Mouse (Mus musculus) adrenal gland, postnatal 14 days (tissue): Measurements from ENCODE around the gene Mcm10. TPM values are rescaled to one million over a fixed set of nuclear protein-coding genes. Genes with fewer than 3 reads are reported as not detected.
A peak's percentile ranks its signal among the peaks of the same experiment; 100 is the strongest.

Experiments
- DNase-seq: peaks from one replicate; pipeline ENCODE4 v3.0.0; 2021; ENCODE audit warnings: mixed read lengths
- long read RNA-seq, 2 experiments: library from polyadenylated mRNA; stranded (forward); transcript quantifications; one replicate each; pipeline ENCODE4 v2.0.0; 2021
- total RNA-seq: library from RNA; stranded (reverse); gene quantifications from 2 replicates; pipeline ENCODE4 v1.2.3, GENCODE M21; 2021

The Mcm10 gene
- total RNA-seq, result 6.0 and 7.9 TPM in 2 replicates
- long read RNA-seq, experiment 1, partial matches to known transcripts, result 1 of 4 reads
- long read RNA-seq, experiment 1, other reads (novel, unspliced or antisense), result 0 of 4 reads
- long read RNA-seq, experiment 2, partial matches to known transcripts, result 1 of 6 reads
- long read RNA-seq, experiment 2, other reads (novel, unspliced or antisense), result 2 of 6 reads

DNA sequence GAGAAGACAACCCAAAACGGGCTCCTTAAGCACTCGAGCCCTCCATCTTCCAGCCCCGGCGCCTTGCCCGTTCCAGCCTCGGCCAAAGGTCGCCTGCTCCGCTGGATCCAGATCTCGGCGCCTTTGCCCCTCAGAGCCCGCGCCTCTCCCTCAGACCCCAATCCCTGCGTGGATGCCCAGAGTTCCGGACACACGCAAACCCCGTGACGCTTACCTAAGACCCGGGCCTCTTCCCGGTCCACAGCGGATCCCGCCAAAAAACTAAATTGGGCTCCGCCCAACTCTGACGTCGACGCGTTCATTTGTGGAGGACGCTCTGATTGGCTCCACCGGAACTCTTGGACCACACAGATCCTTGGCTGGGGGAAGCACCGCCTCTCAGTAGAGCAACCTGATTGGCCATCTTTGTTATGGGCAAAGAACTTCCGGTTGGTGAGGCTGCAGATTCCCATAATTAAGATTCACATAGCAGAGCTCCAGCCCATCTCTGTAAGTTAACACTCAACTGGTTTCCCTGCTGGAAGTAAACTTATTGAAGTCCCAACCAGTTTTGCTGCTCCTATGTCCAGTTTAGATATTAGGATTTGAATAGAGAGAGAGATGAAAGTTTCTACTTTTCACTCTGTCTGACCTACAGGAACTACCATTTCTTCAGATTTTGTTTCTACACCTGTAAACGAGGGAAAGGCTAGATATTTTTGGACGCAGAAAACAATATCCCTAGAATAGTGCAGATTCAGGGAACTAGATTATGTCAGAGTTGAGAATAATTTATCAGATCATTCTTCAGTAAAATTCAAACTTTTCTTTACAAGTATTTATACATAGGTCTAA lies at the start of gene Mcm10:
Mcm10 (minus strand) TSS at position 301 of the 834 bp plus-strand sequence.
- peak; percentile 95 for DNase-seq

DNA sequence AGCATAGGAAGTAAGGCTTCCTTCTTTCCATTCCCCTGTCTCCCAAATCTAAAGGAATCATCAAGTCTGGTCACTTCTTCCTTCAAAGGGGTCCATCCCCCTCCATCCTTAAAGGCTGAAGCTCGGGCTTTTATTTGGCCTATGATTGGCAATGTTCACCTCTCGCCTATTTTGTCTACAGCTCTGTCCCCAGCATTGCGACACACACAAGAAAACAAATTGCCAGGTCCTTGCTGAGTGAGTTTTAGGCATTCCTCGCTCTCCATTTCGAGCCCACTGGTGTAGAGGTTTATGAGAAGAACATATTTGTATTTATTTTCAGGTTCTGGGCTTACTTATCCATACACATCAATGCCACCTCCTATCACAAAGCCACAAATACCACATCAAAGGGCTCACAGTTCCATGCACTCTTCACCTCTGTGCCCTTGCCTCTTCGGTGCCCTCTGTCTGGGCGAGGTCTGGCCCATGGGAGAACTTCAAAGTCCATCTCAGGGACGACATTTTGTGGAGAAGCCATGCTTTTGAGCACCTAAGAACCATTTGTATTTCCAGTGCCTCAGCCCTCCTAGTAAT lies 48.6 kb upstream of the Mcm10 start:
- DNase-seq, result peak; percentile 28

DNA sequence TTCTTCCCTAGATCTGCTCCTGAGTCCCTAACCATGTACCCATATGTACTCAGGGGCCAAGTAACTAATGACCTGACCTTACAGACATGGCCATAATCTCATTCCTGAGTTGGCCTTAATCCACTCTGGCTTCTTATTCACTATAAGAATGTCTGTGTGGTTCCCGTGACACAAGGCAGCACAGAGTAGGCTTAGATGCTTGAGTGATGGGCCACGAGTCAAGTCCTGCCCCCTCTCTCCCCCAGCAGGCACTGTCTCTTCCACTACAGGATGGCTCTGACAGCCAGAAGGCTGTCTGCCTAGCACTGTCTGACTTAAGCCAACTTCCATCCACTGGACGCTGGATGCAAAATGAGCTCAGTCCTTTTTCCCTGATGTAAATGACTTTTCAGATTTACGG lies 47.4 kb upstream of the Mcm10 start:
- no peak for DNase-seq

DNA sequence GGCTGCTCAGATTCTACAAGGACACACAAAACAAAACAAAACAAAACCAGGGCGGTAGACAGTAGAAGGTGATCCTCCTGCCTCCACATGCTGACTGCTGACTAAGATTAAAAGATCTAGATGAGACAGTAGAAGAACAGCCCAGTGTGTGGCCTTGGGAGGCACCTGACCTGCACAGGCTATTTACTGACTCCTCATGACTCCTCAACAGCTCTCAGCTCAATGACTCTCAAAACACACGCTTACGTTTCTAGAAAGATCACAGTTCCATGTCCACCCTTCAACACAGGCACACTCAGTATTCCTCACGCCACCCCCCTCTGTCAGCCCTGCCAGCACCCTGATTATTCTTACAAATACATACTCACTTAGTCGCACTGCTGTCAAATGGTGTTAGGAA lies 45.8 kb upstream of the Mcm10 start:
- DNase-seq, result no peak

DNA sequence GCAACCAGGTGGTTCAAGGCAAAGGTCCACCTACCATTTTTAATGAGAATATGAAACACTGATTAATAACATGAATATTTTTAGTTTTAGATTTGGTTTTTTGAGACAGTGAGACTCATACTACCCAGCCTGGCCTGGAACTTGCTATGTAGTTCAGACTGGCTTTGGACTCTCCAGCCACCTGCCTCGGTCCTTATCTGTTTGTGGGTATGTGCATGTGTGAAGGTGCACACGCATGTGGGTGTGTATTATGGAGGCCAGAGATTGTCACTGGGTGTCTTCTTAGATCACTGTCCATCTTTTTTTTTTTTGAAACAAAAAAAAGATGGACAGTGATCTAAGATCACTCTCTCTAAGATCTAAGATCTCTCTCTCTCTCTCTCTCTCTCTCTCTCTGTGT lies 38.0 kb upstream of the Mcm10 start:
- no peak for DNase-seq

DNA sequence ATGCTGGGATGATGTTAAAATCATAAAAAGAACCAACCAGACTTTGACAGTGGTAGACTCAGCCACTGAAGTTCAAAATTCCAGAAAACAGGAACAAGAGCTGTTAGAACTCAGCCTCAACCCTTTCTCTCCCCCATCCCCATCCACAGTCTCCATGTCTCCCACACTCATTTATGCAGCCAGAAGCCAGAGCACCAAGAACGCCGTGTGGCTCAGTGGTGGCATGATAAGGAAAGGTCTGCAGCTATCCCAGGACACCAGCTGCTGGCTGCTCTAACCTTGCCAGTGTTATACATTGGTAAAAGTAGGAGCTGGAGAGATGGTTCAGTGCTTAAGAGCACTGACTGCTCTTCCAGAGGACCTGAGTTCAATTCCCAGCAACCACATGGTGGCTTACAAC lies 34.4 kb upstream of the Mcm10 start:
- no peak for DNase-seq

DNA sequence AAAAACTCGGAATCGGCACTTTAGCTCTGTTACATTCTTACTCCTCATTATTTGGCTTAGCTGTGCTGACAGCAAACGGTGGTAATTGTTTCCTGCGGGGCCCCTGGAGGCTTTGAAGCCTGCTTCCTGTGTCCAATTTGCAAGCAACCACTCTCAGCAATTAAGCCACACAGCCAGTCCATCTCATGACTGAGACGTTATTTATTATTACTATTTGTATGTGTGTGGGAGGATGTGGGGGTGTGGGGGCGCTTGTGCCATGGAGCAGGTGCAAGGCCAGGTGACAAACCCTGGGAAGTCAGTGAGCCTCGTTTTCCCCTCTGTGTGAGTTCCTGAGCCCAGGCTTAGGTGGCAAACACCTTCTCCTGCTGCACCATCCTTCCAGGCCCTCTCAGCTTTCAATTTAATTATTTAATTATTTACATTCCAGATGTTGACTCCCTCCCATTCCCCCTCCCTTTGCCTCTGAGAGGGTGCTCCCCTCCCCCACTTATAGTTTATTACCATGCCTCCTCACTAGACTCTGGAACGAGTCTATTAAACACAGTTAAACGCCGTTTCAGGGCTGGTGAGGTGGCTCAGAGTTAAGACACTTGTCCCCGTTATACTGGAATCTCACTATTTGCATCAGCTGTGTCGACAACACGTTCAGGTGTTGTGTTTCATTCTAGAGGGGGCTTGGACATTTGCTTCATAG lies 32.8 kb upstream of the Mcm10 start:
- no peak for DNase-seq

DNA sequence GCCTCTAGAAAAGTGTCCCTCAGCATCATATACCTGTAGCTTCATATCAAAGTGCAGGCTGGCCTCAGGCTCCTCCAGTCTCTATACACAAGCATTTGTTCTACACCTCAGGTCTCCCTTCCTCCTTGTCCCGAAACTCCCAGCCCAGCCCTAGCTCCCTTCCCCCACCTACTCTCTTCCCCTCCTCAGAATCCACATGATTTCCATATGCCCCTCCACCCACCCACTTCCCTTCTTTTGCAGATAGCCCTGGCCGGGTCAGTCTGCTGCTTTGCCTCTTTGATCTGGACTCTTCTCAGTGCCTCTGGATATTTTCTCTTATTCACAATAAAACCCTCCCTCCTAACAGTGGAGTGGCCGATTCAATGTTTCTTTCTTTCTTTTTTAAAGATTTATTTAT lies 31.7 kb upstream of the Mcm10 start:
- no peak for DNase-seq

DNA sequence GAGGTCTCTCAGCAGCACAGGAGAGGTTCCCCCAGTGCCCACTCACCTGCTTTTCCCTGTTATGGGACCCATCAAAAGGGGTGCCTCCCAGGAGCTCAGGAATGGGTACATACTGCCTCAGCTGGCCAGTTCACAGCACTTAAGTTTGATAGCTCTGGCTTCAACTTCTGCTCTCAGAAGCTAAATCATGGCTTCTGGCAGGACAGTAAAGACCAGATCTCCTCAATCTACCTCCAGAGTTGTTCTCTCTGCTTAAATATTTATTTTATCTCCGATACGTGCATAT lies 30.8 kb upstream of the Mcm10 start:
- no peak for DNase-seq

DNA sequence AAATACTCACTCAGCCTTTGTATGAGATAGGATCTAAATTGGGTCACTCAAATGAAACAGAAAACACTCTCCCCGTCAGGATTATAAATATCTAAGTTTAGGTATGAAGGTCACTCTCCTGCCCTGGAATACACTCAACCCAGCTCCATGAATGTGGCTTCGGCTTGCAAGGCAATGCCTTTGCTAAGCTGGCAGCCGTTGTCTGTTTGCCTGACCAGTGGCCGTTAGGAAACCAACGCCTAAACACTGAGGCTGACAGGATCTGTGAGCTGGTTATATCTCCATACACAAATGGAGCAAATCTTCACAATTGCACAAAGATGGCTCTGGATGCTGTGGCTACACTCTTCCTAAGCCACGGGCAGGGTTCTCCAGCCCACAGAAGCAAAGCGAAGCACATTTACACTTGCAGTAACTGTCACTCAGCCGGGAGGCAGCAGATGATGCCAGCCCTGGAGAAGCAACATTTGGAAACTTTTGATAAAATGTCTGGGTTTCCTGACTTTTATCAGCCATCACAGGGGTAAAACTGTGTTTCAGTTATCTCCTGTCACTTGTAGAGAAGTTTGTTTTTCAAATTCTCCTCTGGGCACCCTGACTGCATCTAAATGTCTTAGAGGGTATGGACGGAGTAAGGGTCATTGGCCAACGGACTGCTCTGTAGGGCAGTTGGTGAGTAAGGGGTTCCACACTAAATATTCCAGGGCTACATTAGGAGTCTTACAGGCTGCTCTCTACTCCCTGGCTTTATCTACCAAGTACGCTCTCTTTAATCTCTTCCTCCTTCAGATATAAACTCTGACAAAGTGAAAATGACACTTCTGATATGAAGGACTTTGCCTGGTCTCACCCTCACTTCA lies 30.3 kb upstream of the Mcm10 start:
- DNase-seq, result peak; percentile 42

DNA sequence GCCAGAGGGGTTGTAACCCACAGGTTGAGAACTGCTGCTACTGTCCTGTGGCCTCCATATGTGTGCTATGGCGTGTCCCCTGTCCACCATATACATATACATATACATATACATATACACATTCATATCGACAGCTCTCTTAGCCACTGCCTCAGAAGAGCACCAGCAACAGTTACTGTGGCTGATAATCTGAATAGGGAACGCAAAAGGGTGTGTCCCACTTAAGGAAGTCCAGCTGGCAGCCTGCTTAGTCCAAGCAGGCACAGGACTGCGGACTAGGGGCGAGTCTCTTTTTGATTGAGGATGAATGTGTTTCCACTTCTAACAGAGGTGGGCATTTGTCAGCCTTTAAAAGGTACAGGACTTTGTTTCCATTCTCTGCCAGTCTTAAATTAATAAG lies 29.3 kb upstream of the Mcm10 start:
- no peak for DNase-seq

DNA sequence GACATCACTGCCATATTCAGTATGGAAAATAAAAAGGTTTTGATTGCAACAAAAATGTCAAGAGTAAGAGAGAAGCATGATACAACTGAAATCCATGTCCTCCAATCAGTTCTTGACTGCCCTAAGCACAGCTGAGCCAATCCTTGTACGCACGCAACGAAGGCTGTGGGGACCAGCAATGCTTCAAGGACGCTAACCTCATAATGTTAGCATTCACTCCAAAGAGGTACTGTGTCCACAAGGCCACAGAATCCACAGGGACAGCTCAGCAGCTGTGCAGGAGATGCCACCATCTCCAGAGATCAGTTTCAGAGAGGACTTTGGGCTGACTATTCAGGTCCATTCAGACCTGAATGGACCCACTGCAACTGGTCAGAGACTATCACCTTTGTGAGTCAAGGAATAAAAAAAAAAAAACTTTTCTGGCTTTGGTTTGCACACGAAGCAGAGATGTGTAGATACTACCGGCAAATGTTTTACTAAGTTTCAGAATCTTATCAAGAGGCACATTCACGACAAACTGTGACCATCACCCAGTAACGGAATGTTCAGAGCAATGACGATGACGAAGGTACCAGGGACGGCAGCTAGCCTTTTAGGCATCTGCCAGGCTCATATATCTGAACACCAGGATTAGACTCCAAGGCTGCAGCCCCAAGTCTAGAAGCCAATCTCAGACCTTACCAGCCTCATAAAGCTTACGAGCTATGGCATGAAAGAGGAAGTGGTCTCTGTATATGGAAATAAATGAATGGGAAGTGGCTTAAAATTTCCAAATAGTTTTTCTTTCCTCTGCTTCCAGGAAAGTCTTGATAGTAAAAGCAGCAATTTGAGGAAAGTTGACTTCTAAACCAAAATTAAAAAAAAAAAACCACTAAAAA lies 27.9 kb upstream of the Mcm10 start:
- DNase-seq, result peak; percentile 57

DNA sequence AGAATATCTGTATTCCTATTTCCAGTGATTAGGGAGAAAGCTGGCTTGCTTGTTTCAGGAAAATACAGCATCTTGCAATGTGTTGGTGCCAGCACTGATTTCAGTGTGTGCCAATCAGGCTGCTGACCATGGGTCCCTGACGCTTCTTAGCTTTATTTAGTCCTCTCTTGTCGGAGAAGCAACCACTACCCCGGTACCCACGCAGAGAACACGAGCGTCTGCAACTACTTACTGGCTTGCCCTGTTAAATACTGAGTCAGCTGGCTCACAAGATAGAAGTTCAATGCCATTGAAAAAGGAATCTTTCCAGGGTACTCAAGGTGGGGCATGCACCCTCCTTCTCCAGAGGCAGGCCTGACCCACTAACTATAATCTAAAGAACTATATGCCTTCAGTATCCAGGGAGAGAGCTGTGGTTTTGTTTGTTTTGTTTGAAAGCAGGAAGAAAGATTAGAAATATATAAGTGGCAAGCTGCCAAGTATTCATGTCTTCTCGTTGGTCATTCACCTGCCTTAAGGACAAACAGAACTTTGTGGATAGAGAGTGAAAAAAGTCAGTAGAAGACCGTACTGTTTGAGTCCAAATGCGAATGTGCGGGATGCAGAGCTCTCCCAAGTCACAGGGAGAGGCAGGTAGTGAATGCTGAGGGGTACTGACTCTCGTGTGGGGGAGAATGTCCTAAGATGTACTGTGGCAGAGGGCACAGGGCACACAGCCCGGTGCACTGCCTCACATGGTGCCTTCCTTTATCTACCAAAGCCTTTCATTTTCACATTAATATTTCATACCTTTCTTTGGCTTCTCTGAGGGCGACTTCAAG lies 27.0 kb upstream of the Mcm10 start:
- DNase-seq, result no peak

DNA sequence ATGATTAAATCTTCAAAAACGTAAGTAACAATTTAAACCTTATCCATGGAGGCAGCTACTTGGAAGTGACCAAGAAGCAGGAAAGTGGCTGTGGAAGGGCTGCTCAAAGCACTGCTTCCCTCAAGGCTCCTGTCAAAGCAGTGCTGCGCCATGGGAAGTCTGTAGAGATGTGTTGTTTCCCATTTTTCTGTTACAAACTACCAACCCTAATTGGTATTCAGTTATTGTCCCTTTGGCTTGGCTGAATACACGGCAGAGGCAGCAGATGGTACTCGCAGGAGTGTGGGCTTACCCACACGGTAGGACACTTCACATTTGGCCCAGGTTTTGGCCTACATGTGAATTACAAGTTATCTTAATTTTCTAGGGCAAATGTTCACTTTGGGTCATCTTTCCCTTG lies 25.7 kb upstream of the Mcm10 start:
- no peak for DNase-seq

DNA sequence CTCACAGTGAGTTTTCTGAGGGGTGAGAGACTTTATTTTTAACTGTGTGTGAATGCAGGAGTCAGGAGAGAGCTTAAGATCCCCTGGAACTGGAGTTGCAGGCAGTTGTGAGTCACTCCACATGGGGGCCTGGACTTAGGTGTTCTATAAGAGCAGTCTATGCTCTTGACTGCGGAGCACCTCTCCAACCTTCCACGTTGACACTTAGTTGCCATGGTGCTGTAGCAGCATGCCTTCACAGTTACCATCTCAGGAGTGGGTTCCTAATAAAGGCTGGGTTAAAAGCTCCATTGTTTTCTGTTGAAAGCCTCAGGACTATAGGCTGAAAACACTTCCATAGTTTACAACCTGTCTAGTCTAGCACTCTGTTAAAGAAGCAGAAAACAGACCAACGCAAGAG lies 24.8 kb upstream of the Mcm10 start:
- no peak for DNase-seq

DNA sequence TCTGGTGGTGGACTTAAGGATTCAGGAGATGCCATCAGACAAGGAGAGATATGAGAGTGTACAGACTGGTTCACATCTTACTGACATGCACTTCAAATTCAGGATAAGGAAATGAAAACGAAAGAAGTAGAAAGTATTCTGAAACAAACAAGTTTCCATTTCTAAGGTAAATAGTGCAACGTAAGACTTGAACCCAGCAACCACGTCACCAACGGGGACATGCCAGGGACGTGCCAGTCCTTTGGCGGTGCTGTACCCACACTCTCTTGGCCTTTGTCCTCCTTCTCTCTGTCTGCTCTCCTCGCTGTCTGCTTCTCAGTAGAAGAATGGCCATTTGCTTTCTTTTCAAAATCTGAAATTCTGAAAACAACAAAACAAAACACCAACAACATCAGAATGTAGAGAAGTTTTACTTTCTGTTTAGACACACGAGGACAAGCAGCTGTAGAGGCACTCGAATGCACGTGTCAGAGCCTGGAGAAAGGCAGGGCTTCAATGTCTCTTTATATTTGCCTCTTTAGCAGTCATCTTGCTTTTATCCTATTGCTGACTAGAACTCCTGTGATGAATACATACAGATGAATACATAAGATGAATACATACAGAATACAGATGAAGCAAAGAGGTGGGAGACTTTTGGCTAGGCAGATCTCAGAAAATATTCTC lies 24.0 kb upstream of the Mcm10 start:
- DNase-seq, result no peak

DNA sequence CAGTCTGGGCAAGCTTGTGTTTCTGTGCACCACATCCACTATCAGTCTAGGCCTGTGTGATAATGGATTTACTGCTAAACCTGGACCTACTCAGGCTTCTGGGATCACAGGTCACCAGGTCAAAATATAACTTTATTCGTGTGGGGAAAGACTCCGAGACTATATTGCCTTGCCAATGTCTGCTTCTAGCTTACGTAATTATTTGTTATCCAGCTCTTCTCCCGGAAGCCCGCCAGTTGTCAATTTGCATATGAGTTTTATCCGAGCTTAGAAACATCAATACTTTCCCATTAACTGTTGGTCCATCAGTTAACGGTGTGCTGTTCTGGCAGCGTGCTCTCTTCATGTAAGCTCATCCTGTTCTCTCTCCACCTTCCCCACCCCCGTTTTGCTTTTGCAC lies 22.6 kb upstream of the Mcm10 start:
- no peak for DNase-seq

DNA sequence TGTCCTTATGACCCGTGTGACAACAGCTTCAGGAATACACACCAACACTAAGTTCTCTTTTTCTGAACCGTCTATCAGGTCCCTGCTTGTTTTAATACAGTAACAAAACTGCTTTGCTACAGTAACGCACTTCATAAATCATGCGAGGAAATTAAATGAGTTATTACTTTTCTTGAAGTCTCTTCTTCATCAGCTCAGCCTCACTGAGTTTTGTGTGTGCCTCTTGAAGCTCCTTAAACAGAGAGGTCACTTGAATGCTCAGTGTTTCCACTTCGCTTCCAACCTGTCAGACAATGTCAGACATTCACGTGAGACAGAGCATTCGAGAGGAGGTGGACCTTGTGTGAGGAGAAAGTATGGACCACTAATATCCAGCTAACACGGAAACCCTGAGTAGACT lies 22.2 kb upstream of the Mcm10 start:
- no peak for DNase-seq

DNA sequence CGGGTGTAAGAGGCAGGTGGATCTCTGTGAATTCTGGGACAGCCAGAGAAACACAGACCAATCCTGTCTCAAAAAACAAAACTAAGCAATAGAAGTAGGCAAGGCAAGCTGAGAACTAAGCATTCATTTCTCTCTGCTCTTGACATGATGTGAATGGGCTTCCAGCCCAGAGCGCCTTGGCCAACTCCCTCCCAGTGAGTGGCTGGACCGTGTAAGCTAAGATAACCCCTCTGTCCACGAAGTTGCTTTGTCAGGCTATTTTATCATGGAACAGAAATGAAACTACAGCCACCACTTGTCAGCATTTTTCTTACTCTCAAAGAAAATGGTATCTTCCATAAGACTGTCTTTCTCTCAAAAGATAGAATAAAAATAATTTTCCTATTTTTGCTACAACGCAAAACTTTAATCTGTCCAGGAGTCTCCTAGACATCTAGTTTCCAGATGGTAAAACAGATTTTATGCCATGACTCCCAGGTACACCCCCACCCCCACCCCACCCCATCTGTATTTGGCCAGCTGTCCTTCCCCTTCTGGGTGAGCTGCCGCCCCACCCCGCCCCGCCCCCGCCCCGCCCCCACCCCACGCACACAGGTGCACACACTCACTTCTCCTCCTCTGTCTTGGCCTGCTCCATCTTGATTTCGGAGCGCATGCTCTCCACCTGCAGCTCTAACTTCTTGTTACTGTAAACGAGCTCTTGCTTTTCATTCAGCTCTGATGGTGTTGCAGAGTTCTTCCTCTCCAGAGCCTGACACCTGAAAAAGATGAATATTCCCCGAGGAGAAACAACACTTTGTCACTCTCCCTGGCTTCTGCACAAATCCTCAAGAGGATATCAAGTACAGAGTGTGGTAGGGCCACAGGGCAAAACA lies 21.2 kb upstream of the Mcm10 start:
- no peak for DNase-seq
